Mouse (Mus musculus): Measurements from ENCODE around the gene Pik3r2. TPM values are rescaled to one million over a fixed set of nuclear protein-coding genes. Genes with fewer than 3 reads are reported as not detected.

The Pik3r2 gene
- polyA plus RNA-seq, 1 experiment from 2014 or later = 30.1 TPM

- no peak within 1 kb of the TSS for H3K27ac ChIP-seq (replicated peaks; ENCODE audit: low read depth, low read length)
- peak within 1 kb of the TSS; percentile 81 for H3K9ac ChIP-seq (replicated peaks; ENCODE audit: low read length)
- peak within 1 kb of the TSS; percentile 68 for H3K4me3 ChIP-seq (ENCODE audit: low read depth, low read length)
- no peaks in the 10 kb centered on the region for H3K36me3 ChIP-seq (replicated peaks; ENCODE audit: control insufficient read depth, insufficient read depth, low read depth, low read length)
- H3K27me3 ChIP-seq (ENCODE audit: control insufficient read depth, insufficient read depth, low read length) = no peaks in the 10 kb centered on the region
- peak within 1 kb of the TSS; percentile 95 for H3K4me2 ChIP-seq (ENCODE audit: low read depth, low read length)
- peak; percentile 98 for DNase-seq (ENCODE audit: low spot score)
- WGBS = 8% methylated on average over 37 of the region's 37 CpGs
- H3K4me1 ChIP-seq (ENCODE audit: control insufficient read depth, insufficient read depth, low read length) = peaks cover 3% of the 10 kb centered on the region
- ATAC-seq (replicated peaks; ENCODE audit: insufficient number of reproducible peaks, low FRiP score, low TSS enrichment, low read depth) = peak; percentile 97
- H3K9me3 ChIP-seq (replicated peaks; ENCODE audit: control insufficient read depth, low read length) = no peaks in the 10 kb centered on the region
These were observed 22.3 kb downstream of the Pik3r2 start, which contains the start of gene Rab3a for GRCm38 (mm10) chr8:70754043-70754870. Rab3a (plus strand) TSS chr8:70754679.

GRCm38 (mm10) chr8:70753151-70753550 lies 23.4 kb downstream of the Pik3r2 start:
- 32% methylated on average over 21 of the region's 21 CpGs for WGBS
- no peak overlapping the region for H3K4me3 ChIP-seq (ENCODE audit: low read depth, low read length)
- no peaks in the 10 kb centered on the region for H3K36me3 ChIP-seq (replicated peaks; ENCODE audit: control insufficient read depth, insufficient read depth, low read depth, low read length)
- no peaks in the 10 kb centered on the region for H3K9me3 ChIP-seq (replicated peaks; ENCODE audit: control insufficient read depth, low read length)
- H3K4me2 ChIP-seq (ENCODE audit: low read depth, low read length) = 0 out of 2 replicates have a peak overlapping the region, but pooled peaks have one; percentile 16
- H3K4me1 ChIP-seq (ENCODE audit: control insufficient read depth, insufficient read depth, low read length) = peaks cover 3% of the 10 kb centered on the region
- ATAC-seq (replicated peaks; ENCODE audit: insufficient number of reproducible peaks, low FRiP score, low TSS enrichment, low read depth) = no peak
- DNase-seq (ENCODE audit: low spot score) = peak; percentile 31
- H3K9ac ChIP-seq (replicated peaks; ENCODE audit: low read length) = 0 out of 2 replicates have a peak overlapping the region, but pooled peaks have one; percentile 7
- no peak overlapping the region for H3K27ac ChIP-seq (replicated peaks; ENCODE audit: low read depth, low read length)
- H3K27me3 ChIP-seq (ENCODE audit: control insufficient read depth, insufficient read depth, low read length) = no peaks in the 10 kb centered on the region

- no peak overlapping the region for H3K4me2 ChIP-seq (ENCODE audit: low read depth, low read length)
- DNase-seq (ENCODE audit: low spot score) (peak; percentile 83), ATAC-seq (replicated peaks; ENCODE audit: insufficient number of reproducible peaks, low FRiP score, low TSS enrichment, low read depth) (no peak)
- H3K27ac ChIP-seq (replicated peaks; ENCODE audit: low read depth, low read length) = no peak overlapping the region
- H3K27me3 ChIP-seq (ENCODE audit: control insufficient read depth, insufficient read depth, low read length) = peaks cover under 1% of the 10 kb centered on the region; the same call in 1 of the 2 replicates
- H3K9me3 ChIP-seq (replicated peaks; ENCODE audit: control insufficient read depth, low read length) = no peaks in the 10 kb centered on the region
- 20% methylated on average over 11 of the region's 11 CpGs for WGBS
- peaks cover 3% of the 10 kb centered on the region for H3K4me1 ChIP-seq (ENCODE audit: control insufficient read depth, insufficient read depth, low read length)
- H3K9ac ChIP-seq (replicated peaks; ENCODE audit: low read length) = no peak overlapping the region; the same call in 1 of the 2 replicates
- H3K36me3 ChIP-seq (replicated peaks; ENCODE audit: control insufficient read depth, insufficient read depth, low read depth, low read length) = no peaks in the 10 kb centered on the region
- no peak overlapping the region for H3K4me3 ChIP-seq (ENCODE audit: low read depth, low read length)
These were observed 24.3 kb downstream of the Pik3r2 start for GRCm38 (mm10) chr8:70752000-70752764.

GRCm38 (mm10) chr8:70750128-70750680 lies 26.3 kb downstream of the Pik3r2 start:
- peaks cover 9% of the 10 kb centered on the region for H3K27me3 ChIP-seq (ENCODE audit: control insufficient read depth, insufficient read depth, low read length)

GRCm38 (mm10) chr8:70749097-70749674 lies 27.3 kb downstream of the Pik3r2 start:
- WGBS = 78% methylated on average over 19 of the region's 19 CpGs
- no peak for ATAC-seq (replicated peaks; ENCODE audit: insufficient number of reproducible peaks, low FRiP score, low TSS enrichment, low read depth)
- H3K27me3 ChIP-seq (ENCODE audit: control insufficient read depth, insufficient read depth, low read length) = peaks cover 17% of the 10 kb centered on the region

More at GRCm38 (mm10) chr8:70750128-70750680, 26.3 kb downstream of the Pik3r2 start:
- Histone ChIP-seq H3K4me2 (ENCODE audit: low read depth, low read length) (no peak overlapping the region), H3K27ac (replicated peaks; ENCODE audit: low read depth, low read length) (no peak overlapping the region), H3K4me1 (ENCODE audit: control insufficient read depth, insufficient read depth, low read length) (peaks cover 3% of the 10 kb centered on the region), H3K36me3 (replicated peaks; ENCODE audit: control insufficient read depth, insufficient read depth, low read depth, low read length) (no peaks in the 10 kb centered on the region), H3K4me3 (ENCODE audit: low read depth, low read length) (no peak overlapping the region), H3K9ac (replicated peaks; ENCODE audit: low read length) (no peak overlapping the region), H3K9me3 (replicated peaks; ENCODE audit: control insufficient read depth, low read length) (no peaks in the 10 kb centered on the region)
- DNase-seq (ENCODE audit: low spot score) = no peak
- 80% methylated on average over 13 of the region's 13 CpGs for WGBS
- ATAC-seq (replicated peaks; ENCODE audit: insufficient number of reproducible peaks, low FRiP score, low TSS enrichment, low read depth) = no peak

GRCm38 (mm10) chr8:70748246-70749096 lies 28.0 kb downstream of the Pik3r2 start:
- no peak for ATAC-seq (replicated peaks; ENCODE audit: insufficient number of reproducible peaks, low FRiP score, low TSS enrichment, low read depth)
- 84% methylated on average over 23 of the region's 23 CpGs for whole genome bisulfite sequencing
- no peak for DNase-seq (ENCODE audit: low spot score)
- Histone ChIP-seq H3K9ac (replicated peaks; ENCODE audit: low read length) (no peak overlapping the region), H3K36me3 (replicated peaks; ENCODE audit: control insufficient read depth, insufficient read depth, low read depth, low read length) (no peaks in the 10 kb centered on the region), H3K9me3 (replicated peaks; ENCODE audit: control insufficient read depth, low read length) (no peaks in the 10 kb centered on the region), H3K27me3 (ENCODE audit: control insufficient read depth, insufficient read depth, low read length) (peaks cover 24% of the 10 kb centered on the region), H3K4me1 (ENCODE audit: control insufficient read depth, insufficient read depth, low read length) (peaks cover 5% of the 10 kb centered on the region), H3K27ac (replicated peaks; ENCODE audit: low read depth, low read length) (no peak overlapping the region), H3K4me3 (ENCODE audit: low read depth, low read length) (no peak overlapping the region), H3K4me2 (ENCODE audit: low read depth, low read length) (no peak overlapping the region)

More at GRCm38 (mm10) chr8:70749097-70749674, 27.3 kb downstream of the Pik3r2 start:
- DNase-seq (ENCODE audit: low spot score) = no peak
- H3K4me2 ChIP-seq (ENCODE audit: low read depth, low read length) = no peak overlapping the region
- H3K9me3 ChIP-seq (replicated peaks; ENCODE audit: control insufficient read depth, low read length) = no peaks in the 10 kb centered on the region
- H3K36me3 ChIP-seq (replicated peaks; ENCODE audit: control insufficient read depth, insufficient read depth, low read depth, low read length) = no peaks in the 10 kb centered on the region
- H3K27ac ChIP-seq (replicated peaks; ENCODE audit: low read depth, low read length) = no peak overlapping the region
- H3K4me1 ChIP-seq (ENCODE audit: control insufficient read depth, insufficient read depth, low read length) = peaks cover 3% of the 10 kb centered on the region
- no peak overlapping the region for H3K4me3 ChIP-seq (ENCODE audit: low read depth, low read length)
- H3K9ac ChIP-seq (replicated peaks; ENCODE audit: low read length) = no peak overlapping the region

- Histone ChIP-seq H3K9ac (replicated peaks; ENCODE audit: low read length) (no peak overlapping the region), H3K27ac (replicated peaks; ENCODE audit: low read depth, low read length) (no peak overlapping the region), H3K36me3 (replicated peaks; ENCODE audit: control insufficient read depth, insufficient read depth, low read depth, low read length) (no peaks in the 10 kb centered on the region), H3K4me1 (ENCODE audit: control insufficient read depth, insufficient read depth, low read length) (peaks cover 9% of the 10 kb centered on the region), H3K4me3 (ENCODE audit: low read depth, low read length) (no peak overlapping the region), H3K4me2 (ENCODE audit: low read depth, low read length) (no peak overlapping the region), H3K27me3 (ENCODE audit: control insufficient read depth, insufficient read depth, low read length) (peaks cover 34% of the 10 kb centered on the region), H3K9me3 (replicated peaks; ENCODE audit: control insufficient read depth, low read length) (no peaks in the 10 kb centered on the region)
- DNase-seq (ENCODE audit: low spot score) = no peak
- 85% methylated on average over 18 of the region's 18 CpGs for WGBS
- ATAC-seq (replicated peaks; ENCODE audit: insufficient number of reproducible peaks, low FRiP score, low TSS enrichment, low read depth) = no peak
These were observed 29.2 kb downstream of the Pik3r2 start for GRCm38 (mm10) chr8:70747211-70747890.

Data from embryonic facial prominence, embryonic 11.5 days (tissue).